Mouse (Mus musculus): ENCODE measurements at regions not wholly inside any gene's neighbourhood (a gene's known extent, or its start where the extent isn't known, plus 50 kb on each side); places are given as distances from the start of the nearest gene placed in this dataset.

DNA sequence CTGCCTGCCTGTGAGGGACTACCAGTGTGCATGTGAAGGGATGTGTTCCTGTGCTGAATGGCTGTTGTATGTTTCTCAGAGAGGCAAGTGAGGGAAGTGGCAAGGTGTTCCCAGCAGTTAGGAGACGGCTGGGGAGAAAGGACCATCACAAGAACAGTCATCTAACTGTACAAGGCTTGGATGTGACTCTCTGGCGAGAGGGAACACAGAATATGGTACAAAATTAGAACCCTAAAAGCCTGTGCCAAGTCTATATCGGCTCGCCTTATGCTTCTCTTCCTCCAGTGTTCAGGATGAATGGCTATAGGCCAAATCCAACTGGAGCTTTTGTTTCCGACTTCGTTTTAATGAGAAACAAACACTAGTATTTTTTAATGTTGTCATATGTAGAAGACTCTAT is 317.5 kb downstream of the Pik3r1 start:
- DNase-seq: no peak
- intact Hi-C loops (cut with DNase I): no loop called here

DNA sequence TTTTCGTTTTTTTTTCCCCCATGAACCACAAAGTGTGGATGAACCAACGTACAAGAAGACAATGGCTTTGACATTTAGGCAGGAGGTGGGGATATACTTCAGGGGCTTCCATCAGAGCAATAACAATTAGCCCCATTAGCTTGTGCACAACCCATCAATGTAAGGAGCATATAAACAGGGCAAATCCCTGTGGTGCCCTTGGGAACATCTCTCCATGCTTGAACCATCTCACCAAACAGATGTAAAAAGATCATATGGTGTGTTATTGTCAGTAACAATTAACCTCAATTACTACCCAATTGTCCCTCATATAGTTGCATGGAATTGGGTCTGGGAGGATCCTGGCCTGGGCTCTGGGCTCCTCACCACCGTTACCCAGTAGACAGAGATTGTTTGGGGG is 328.5 kb downstream of the Pik3r1 start:
- no peak for DNase-seq
- intact Hi-C loops (cut with DNase I): no loop called here

DNA sequence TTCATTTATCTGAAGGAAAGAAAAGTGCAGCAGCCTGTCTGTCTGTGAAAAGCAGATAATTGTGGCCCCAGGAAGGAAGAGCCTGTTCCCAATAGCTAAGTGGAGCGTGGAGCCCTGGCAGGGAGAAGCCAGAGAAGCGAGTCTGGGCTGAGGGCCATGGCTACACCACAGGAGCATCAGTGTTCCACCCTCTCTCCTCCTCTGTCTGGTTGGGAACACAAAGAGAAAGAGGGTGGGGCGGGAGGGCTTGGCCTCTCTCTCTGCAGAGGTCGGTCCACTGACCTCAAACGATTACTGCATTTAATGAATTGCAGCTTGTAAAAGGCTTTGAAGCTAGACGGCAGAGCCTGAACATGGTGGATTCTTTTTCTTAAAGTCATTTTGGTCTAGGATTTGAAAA is 329.0 kb downstream of the Pik3r1 start:
- intact Hi-C loops (cut with DNase I): no loop called here
- DNase-seq: peak in 1 of 2 experiments; percentile 6

DNA sequence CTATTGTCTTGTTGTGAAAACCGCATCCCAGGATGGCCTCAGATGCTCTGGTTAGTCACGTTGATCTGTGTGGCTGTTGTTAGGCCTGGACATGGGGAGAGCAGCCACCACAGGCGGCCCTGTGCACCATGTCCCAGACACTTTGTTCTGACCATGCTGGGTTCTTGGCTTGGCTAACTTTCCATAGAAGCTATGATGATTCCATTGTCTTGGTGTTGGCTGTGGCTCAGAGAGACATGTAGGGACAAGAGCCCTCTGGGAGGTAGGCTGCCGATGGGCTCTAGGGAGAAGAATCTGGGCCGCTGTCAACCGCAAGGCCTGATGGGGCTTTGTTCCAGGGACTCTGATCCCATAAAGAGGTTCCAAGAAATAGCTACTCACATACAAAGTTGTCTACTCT is 334.9 kb downstream of the Pik3r1 start:
- intact Hi-C loops (cut with DNase I): no loop called here
- DNase-seq: no peak

DNA sequence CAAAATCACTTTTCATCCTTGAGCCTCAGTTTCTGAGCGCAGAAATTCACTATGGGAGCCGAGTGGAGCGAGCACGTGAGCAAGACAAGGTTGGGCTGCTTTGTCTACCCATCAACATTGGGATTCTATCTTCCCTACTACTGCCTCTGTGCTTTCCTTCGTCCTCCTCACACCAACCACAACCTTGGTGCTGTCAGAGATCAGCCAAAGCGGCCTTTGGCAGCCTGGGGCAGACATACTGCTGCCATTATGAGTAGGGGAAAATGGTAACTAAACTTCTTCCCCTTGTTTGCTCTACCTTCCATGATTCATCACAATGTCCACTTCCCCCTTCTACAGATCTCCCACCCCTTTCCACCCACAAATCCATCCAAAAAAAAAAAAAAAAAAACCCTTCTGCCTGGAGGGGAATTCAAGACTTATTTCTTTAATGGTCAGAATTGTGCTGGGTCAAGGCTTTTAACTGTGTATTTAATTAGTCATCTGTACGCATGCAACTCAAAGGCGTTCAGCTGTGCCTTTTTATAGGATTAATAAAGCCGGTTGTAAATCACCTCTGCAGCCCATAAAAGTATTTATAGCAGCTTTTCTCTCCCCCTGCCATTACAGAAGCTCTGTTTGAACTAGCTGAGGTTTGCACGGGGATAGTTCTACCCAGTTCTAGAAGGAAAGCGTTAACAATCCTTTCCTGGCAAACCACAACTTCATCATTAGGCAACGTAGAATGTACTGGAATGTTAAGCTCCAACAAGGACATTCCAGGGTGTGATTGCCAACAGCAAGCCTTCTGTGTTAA is 340.4 kb downstream of the Pik3r1 start:
- DNase-seq: no peak
- intact Hi-C loops (cut with DNase I): no loop called here

DNA sequence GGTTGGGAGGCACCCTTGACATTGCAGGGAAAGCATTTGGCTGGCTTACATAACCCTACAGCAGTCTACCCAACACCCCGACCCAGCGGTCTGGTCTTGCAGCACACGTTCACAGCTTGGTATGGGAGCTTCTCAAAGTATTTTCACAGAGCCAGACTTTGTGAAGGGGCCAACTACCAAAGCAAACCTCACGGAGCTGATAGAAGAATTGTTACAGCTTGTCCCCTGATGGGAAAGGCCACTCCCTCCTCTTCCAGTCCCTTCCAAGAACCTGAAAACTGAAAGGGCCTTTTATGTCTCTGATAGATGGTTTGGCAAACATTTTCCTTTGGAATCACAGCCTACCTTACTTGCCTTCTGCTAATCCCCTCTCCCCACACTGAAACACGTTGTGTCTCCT is 341.6 kb downstream of the Pik3r1 start:
- intact Hi-C loops (cut with DNase I): no loop called here

DNA sequence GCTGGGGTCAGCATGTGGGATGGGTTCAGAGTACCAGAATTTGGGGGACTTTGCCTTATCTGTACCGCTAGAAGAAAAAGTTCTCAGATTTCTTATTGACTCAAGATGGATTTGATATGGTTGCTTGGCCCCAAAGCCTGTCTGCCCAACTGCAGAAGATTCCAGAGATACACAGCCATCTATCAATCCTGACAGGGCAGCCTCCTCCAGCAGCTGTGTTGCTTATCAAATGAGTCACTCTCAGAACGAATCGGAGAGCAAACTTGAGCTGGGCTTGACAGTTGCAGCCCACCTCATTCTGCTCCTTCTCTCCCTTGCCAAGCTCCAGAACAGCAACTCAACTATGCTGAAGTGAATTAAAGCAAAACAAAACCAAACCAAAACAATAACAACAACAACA is 345.9 kb downstream of the Pik3r1 start:
- DNase-seq: no peak
- intact Hi-C loops (cut with DNase I): no loop called here

More for the DNA sequence above, 341.6 kb downstream of the Pik3r1 start:
- DNase-seq: no peak

DNA sequence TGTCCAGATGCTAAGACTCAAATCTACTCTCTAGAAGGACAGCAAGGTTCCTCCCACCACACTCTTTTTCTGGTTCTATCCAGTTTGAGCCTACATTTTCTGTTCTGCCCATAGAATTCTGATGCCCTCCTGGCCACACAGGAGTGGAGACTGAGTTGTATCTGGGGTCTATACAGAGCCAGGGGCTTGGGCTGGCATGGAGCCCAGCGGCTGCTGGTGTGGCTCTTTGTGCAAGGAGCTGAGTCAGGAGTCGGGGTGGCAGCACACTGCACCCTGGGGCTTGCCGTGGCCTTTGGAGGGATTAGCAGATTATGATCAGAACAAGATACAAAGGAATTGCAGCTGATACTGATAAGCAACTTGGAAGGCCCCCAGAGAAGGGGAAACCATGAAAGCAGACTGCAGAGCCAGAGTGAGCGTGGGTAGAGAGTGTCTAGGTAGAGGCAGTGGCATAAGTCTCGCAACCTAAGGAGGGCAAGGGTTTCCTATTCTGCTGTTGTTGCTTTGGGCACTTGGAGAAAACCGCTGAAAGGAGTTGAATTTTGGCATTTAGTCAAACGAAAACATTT is 348.5 kb downstream of the Pik3r1 start:
- DNase-seq: no peak
- intact Hi-C loops (cut with DNase I): no loop called here

DNA sequence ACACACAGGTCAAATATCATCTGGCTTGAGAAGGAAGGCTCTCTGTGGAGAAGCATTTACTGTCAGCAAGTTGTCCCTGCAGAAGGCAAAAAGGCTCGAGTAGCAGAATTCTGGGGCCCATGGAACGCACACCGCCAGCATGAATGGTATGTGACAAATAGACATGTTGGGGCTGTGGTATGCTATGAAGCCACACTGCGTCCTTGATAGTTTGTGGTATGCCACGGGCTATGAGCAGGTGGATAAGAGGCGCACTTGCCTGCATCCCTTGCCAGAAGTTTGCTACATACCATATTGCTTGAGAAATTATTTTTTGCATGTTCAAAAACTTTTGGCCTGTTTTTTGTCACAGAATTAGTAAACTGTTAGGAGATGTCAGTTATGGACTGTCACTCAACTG is 349.7 kb downstream of the Pik3r1 start:
- DNase-seq: no peak
- intact Hi-C loops (cut with DNase I): no loop called here

DNA sequence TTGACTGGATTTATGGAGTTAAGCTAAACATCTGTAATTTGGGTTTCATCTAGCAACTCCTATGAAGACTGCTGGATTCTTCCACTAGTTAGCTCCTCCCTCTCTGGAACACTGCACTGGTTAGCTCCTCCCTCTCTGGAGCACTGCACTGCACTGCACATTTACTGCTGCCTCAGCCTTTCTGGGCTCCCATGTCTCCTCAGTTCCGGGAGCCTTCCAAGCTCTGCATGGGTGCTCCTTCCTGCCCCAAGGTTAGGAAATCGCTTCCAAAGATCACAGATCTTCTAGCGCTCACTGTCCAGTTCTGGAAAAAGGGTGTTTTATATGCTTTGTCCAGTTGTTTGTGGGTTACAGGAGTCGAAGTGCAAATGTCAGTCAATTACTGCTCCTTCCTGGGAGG is 359.1 kb downstream of the Pik3r1 start:
- intact Hi-C loops (cut with DNase I): no loop called here

DNA sequence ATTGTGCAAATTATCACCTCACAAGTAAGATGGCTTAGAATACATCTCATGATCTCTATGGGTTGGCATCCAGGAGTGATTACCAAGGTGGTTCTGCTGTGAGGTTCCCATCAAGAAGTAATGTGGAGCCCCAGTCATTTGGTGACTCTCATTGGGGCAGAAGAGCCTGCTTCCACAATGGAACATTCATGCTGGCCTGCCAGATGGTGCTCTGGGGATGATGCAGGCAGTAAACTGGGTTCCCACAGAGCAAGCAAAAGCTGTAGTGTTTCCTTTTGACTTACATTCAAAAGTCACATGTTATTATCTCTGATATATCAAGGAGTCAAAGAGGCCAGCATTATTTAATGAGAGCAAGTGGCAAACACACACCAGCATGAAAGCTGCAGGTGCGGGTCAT is 360.4 kb downstream of the Pik3r1 start:
- no peak for DNase-seq
- intact Hi-C loops (cut with DNase I): no loop called here

More for the DNA sequence above, 359.1 kb downstream of the Pik3r1 start:
- DNase-seq: no peak

DNA sequence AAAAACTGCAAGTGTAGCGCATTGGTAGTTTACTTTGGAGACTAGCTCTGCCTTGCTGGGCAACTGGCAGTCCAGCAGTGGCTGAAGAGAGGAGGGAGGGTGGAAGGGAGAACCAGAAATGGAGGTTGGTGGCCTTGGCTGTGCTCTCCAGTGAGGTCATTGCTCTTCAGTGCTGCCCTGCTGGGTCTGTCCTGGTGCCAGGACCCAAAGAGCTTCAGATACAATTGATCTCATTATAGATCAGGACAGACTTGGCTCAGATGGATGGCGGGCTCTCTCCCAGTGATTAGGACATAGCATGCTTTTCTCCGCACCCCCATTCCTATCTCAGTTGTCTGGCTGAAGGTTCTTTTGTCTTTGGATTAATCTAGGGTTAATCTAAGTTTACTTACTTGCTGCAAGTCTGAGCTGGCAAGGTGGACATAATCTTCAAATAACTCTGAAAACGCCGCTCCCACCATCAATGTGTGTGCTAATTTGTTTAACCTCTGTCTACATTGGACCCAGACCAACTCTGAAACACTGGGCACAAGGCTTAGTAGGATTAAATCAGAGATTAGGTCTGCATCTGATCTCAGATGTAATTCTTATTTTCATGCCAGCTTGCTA is 394.3 kb downstream of the Pik3r1 start:
- no peak for DNase-seq
- intact Hi-C loops (cut with DNase I): no loop called here

DNA sequence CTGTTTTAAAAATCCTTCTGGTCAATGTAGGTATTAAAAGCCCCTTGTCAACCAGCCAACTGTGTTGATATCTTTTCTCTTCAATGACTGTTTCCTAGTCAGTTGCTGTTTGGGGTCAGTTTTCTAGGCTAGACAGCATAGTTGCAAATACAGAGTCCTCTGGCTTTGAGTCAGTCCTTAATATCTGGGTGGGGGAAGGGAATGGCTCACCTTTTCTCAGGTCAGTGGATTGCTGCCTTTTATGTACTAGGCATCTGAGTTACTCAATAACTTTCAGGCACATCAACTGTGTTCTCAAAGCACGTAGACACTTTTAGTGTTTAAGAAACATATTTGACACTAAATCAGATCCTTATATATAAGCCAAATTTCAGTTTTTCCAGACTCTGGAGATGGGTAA is 396.1 kb downstream of the Pik3r1 start:
- no peak for DNase-seq
- intact Hi-C loops (cut with DNase I): no loop called here

DNA sequence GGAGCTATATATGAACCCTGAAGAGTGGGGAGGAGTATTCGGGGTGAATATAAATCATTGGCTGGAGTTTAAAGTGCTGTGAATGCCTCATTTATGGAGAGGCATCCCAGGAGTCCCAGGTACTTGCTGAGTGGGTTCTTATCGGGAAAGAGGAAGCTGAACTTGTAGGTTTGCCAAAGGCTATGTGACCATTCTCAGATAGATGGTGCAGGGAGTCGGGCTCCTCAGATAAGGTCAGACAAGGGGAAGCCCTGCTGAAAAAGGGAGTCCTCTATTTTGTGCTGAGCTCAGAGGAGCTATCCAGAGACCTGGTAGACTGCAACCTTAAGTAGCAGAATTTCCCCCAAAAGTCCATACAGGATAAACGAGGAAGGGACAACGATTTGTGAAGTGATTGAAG is 399.8 kb downstream of the Pik3r1 start:
- no peak for DNase-seq

DNA sequence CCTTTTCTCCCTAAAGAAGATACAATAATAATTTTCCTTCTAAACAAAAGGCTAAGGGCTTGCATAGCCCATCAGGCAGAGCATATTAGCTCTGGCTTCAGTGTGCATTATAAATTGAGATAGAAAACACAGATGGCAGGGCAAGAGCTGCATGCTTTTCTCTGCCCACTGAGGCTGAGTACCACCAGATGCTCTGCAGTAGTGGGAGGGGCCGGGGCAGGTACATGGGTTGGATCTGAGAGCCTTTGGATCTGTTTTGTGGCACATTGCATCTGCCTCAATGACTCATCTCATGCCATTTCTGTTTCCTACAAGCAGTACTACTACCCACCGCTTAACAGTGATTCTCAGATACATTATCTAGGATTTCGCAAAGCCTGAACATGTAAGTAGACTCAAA is 412.7 kb downstream of the Pik3r1 start:
- intact Hi-C loops (cut with DNase I): no loop called here
- no peak for DNase-seq

More for the DNA sequence above, 399.8 kb downstream of the Pik3r1 start:
- intact Hi-C loops (cut with DNase I): no loop called here

DNA sequence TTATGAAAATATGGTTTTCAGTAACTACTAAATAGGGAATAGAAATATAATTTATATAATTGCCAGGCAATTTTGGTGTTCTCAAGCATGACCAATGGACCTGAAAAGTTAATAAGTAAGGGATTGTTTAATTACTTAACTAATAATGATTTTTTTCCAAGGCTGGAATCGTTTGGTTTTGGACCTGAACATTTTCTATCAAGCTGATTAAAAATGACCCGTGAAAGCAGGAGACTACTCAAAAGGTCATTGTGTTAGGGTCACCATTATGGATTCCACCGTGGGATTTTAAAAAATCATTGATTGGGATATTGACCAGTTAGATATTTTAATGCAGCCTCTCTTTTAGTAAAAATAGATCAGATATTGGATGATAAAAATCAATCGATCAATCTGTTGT is 416.9 kb downstream of the Pik3r1 start:
- DNase-seq: no peak

DNA sequence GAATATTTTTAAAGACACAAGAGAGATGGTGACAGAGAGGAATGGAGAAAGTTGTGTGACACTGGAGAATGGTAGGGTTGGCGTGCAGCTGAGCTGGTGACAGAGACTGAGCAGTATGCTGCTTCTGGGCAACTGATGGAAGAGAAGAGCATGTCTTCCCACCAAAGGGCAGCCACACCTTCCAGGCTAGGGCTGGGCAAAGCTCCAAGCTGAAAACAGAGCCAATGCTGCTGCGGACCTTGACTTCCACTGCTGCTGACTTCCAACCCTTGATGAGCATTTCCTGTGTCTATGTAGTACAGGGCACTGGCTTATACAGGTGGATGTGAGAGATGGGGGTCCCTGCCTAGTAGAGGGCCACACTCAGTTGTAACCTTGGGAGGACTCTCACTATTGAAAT is 418.7 kb downstream of the Pik3r1 start:
- intact Hi-C loops (cut with DNase I): no loop called here
- no peak for DNase-seq

More for the DNA sequence above, 416.9 kb downstream of the Pik3r1 start:
- intact Hi-C loops (cut with DNase I): no loop called here

DNA sequence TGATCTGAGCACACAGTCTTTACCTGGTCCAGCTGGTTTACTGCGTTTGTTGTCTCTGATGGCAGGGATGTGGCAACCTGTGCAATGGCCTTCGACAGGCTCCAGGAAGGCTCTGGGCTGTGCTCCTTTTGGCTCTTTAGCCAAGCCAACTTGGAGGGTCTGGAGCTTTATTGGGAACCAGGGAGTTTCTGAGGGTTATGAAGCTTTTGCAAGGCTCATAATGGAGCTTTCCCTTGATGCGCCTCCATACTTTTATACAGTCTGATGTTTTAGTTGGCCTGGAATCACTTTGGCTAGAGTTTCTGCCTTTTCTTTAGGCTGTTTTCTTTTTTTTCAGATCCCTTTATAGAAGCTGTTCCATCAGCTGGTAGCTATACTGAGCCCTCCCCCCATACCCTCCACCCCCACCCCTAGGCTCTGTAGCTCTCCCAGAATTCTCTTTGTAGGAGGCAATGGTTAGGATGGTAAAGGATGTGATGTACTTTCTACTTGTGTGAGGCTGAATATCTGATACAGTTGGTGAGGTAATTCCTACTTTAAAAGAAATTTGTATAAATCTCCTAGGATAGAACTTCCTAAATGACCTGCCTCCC is 429.6 kb downstream of the Pik3r1 start:
- no peak for DNase-seq
- intact Hi-C loops (cut with DNase I): no loop called here

DNA sequence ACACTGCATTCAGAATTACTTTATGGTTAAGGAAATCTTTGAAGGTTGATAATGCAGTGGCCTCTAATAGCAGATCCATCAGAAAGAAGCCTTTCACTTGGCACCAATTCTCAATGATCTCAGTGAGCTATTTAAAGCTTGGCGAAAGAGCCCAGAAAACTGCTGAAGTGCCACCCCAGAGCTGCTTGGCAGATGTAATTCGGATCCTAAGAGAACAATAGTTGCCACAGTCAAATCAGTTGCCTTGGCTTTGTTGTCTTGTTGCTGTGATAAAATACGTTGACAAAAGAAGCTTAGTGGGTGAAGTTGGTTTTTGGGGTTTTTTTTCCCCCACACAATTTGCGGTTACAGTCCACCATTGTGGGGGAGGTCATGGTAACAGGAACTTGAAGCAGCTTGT is 449.4 kb downstream of the Pik3r1 start:
- intact Hi-C loops (cut with DNase I): no loop called here
- peak in 1 of 2 experiments; percentile 16 for DNase-seq

DNA sequence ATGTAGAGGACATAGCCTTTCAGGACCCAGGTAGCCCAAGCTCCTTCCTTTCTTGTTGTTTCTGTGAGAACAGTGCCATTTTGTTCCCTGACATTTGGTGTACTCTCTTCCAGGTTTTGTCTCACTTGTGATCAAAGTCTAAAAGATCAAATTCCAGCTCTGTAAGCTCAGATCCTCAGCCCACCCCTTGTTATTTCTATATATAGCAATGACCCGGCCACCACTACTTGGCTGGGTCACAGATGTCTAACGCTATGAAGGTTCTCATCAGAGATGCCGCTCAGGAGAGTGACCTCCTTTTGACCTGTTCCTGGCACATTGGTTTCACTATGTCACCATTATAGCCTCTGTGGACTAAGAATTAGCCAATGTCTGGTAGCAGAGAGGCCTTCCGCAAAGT is 451.7 kb downstream of the Pik3r1 start:
- no peak for DNase-seq

DNA sequence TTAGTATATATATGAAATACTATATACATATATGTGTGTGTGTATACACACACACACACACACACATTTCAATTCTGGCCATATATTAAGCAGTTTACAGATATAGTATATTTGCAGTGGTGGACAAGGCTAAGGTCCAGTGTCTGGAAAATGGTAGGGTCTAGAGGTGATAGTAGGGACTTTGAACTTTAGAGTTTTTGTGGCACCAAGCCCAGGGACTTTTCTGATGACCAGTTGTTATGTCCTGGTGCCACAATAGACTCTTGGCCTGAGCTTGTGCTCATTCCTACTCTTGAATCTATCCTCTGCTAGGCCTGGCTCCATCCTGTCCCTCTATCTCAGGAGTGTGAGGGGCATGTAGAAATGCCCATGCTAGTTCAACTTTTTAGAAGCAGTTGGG is 454.0 kb downstream of the Pik3r1 start:
- intact Hi-C loops (cut with DNase I): no loop called here

More for the DNA sequence above, 451.7 kb downstream of the Pik3r1 start:
- intact Hi-C loops (cut with DNase I): no loop called here

More for the DNA sequence above, 454.0 kb downstream of the Pik3r1 start:
- DNase-seq: no peak

All from heart, postnatal 36 days (tissue).